Mouse (Mus musculus): ENCODE data around the gene Shc2.

DNA sequence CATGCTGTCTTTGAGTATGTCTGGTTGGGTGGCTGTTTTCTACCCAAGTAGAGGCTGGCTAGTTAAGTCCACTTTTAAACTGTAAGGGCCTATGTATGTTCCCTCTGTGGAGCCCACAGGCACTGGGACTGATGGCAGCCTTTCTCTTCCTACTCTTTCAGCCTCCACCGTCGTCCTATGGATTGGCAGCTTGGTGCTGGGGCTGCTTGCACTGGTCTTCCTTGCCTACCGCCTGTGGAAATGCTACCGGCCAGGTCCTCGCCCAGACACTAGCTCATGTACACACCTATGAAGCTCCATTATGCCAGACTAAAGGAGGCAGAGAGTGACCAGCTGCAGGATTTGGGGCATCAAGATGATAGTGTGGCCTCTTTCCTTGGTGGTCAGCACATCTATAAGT, 30.4 kb upstream of the Shc2 start:
- TF ChIP-seq ZNF384 (IDR thresholded peaks at IDR 0.05; ENCODE audit: low read depth, low read length) (no peak), MAFK (IDR thresholded peaks at IDR 0.05; ENCODE audit: insufficient read depth, low read depth, low read length) (no peak), ZC3H11A (IDR thresholded peaks at IDR 0.05; ENCODE audit: borderline replicate concordance, low read depth, low read length) (no peak), HCFC1 (IDR thresholded peaks at IDR 0.05; ENCODE audit: borderline replicate concordance, insufficient read depth, low read length) (no peak)

All from ES-E14 (cell line).